Mouse (Mus musculus) cerebellum, adult 2 months (tissue): Measurements from ENCODE around the gene Slc2a4.

ENCODE experiments used
- CTCF ChIP-seq: fragments of 200-500 bp; IDR thresholded peaks from 2 replicates; pipeline ENCODE4 v1.5.1; 2011; ENCODE audit warnings: low read depth, mild to moderate bottlenecking, control low read depth, low read length, moderate library complexity, borderline replicate concordance; ENCODE audit not compliant: insufficient read depth
- POLR2A ChIP-seq: fragments of 200-500 bp; IDR thresholded peaks from 2 replicates; pipeline ENCODE4 v1.6.1; 2011; ENCODE audit warnings: low read length, control low read depth, borderline replicate concordance; ENCODE audit not compliant: insufficient read depth

- TF ChIP-seq POLR2A (no peak), CTCF (no peak)
These were observed 4.3 kb upstream of the Slc2a4 start for GRCm38 (mm10) chr11:69952274-69952673.
